Mouse (Mus musculus) MEL (cell line): Measurements from ENCODE around the gene Ilf3.

Experiments used
- EP300 ChIP-seq, 2 experiments: IDR thresholded peaks; 2 replicates each; pipeline ENCODE4 v1.6.1; 2011; ENCODE audit warnings: improper control_type of control experiment in 2 of 2, low read length in 2 of 2, low read depth in 1 of 2, mild to moderate bottlenecking in 1 of 2
- MAX ChIP-seq: IDR thresholded peaks from 2 replicates; pipeline ENCODE4 v1.6.1; 2011; ENCODE audit warnings: low read length, improper control_type of control experiment

GRCm38 (mm10) chr9:21444574-21444973 lies 76.9 kb downstream of the Ilf3 start:
- no peak for TF ChIP-seq MAX
- TF ChIP-seq EP300 (IDR thresholded peaks at IDR 0.05; ENCODE audit: low read depth in 1 of 2, low read length in 2 of 2), result no peak
